ENCODE assay signal across 8 mouse cellular contexts in genomic region chr14:30951154-30951825, GRCm38 (mm10). TPM values are rescaled to one million over a fixed set of nuclear protein-coding genes. Genes with fewer than 3 reads are reported as not detected.
DNase-seq lines count a peak whose midpoint lies in the region; ATAC-seq and TF ChIP-seq lines count a peak whose summit lies in the region.

TSS of gene Nek4 (plus strand) at chr14:30951377.

- no peaks in the 10 kb centered on the region for H3K27me3 ChIP-seq in ES-Bruce4 (ENCODE audit: control insufficient read depth, insufficient read depth, low read length, poor library complexity, severe bottlenecking)
- H3K27me3 ChIP-seq in forebrain, embryonic 13.5 days, result no peaks in the 10 kb centered on the region
- no peaks in the 10 kb centered on the region for H3K27me3 ChIP-seq in liver, postnatal 0 days (ENCODE audit: insufficient read depth, low read length)
- H3K27me3 ChIP-seq in neural tube, embryonic 14.5 days (ENCODE audit: control insufficient read depth, insufficient read depth, low read length), result 0 out of 2 replicates have a peak, but pooled peaks cover 3% of the 10 kb centered on the region

- H3K36me3 ChIP-seq in ES-Bruce4 (ENCODE audit: control insufficient read depth, insufficient read depth, low read length, poor library complexity, severe bottlenecking), result no peaks in the 10 kb centered on the region
- H3K36me3 ChIP-seq in forebrain, embryonic 13.5 days (ENCODE audit: poor library complexity, severe bottlenecking), result peaks cover 5% of the 10 kb centered on the region
- H3K36me3 ChIP-seq in liver, postnatal 0 days (replicated peaks; ENCODE audit: insufficient read depth, low read length), result no peaks in the 10 kb centered on the region
- H3K36me3 ChIP-seq in neural tube, embryonic 14.5 days (ENCODE audit: control insufficient read depth, insufficient read depth, low read length), result no peaks in the 10 kb centered on the region

- H3K9ac ChIP-seq in ES-Bruce4 (ENCODE audit: low read depth, poor library complexity, severe bottlenecking), result peak within 1 kb of the TSS; percentile 70
- peak within 1 kb of the TSS; percentile 80 for H3K9ac ChIP-seq in forebrain, embryonic 13.5 days
- peak within 1 kb of the TSS; percentile 80 for H3K9ac ChIP-seq in liver, postnatal 0 days (replicated peaks)
- H3K9ac ChIP-seq in neural tube, embryonic 14.5 days (replicated peaks; ENCODE audit: low read depth, low read length), result peak within 1 kb of the TSS; percentile 84

- no peak for TF ChIP-seq EP300 in ES-Bruce4 (IDR thresholded peaks at IDR 0.05; ENCODE audit: insufficient read depth, low read depth, low read length)
- 0 out of 2 replicates have a peak, but pooled peaks have one; percentile 42 for TF ChIP-seq EP300 in liver, postnatal 0 days (IDR thresholded peaks at IDR 0.05; ENCODE audit: low read depth)

- WGBS in forebrain, embryonic 13.5 days, result under 1% methylated on average over 57 of the region's 57 CpGs
- WGBS in large intestine, adult 2 months, result under 1% methylated on average over 57 of the region's 57 CpGs
- under 1% methylated on average over 57 of the region's 57 CpGs for WGBS in liver, postnatal 0 days (ENCODE audit: insufficient replicate concordance)
- WGBS in neural tube, embryonic 14.5 days, result under 1% methylated on average over 57 of the region's 57 CpGs

- H3K27ac ChIP-seq in ES-Bruce4 (ENCODE audit: insufficient read depth, low read length), result no peak within 1 kb of the TSS
- H3K27ac ChIP-seq in forebrain, embryonic 13.5 days, result peak within 1 kb of the TSS; percentile 57; the same call in 1 of the 2 replicates
- H3K27ac ChIP-seq in liver, postnatal 0 days (ENCODE audit: low read depth), result peak within 1 kb of the TSS; percentile 73
- H3K27ac ChIP-seq in neural tube, embryonic 14.5 days (ENCODE audit: low read depth, low read length), result peak within 1 kb of the TSS; percentile 71

- H3K4me3 ChIP-seq in ES-Bruce4 (ENCODE audit: low read depth, low read length), result peak within 1 kb of the TSS; percentile 95
- H3K4me3 ChIP-seq in forebrain, embryonic 13.5 days, result peak within 1 kb of the TSS; percentile 81
- H3K4me3 ChIP-seq in liver, postnatal 0 days (ENCODE audit: low read depth, low read length), result peak within 1 kb of the TSS; percentile 69
- H3K4me3 ChIP-seq in neural tube, embryonic 14.5 days (ENCODE audit: low read depth, low read length), result peak within 1 kb of the TSS; percentile 76

- H3K4me1 ChIP-seq in ES-Bruce4 (ENCODE audit: control insufficient read depth, insufficient read depth, low read length), result peaks cover 2% of the 10 kb centered on the region
- peaks cover 9% of the 10 kb centered on the region for H3K4me1 ChIP-seq in forebrain, embryonic 13.5 days
- H3K4me1 ChIP-seq in liver, postnatal 0 days (ENCODE audit: insufficient read depth), result peaks cover 11% of the 10 kb centered on the region
- H3K4me1 ChIP-seq in neural tube, embryonic 14.5 days (ENCODE audit: control insufficient read depth, insufficient read depth, low read length), result 0 out of 2 replicates have a peak, but pooled peaks cover 5% of the 10 kb centered on the region

- DNase-seq in heart, postnatal 10 days, result peak; percentile 98
- peak; percentile 74 for DNase-seq in large intestine, adult 2 months (ENCODE audit: low read depth, low spot score)
- peak; percentile 95 for DNase-seq in liver, postnatal 0 days
- DNase-seq in testis, postnatal 10 days (ENCODE audit: low spot score), result peak; percentile 94

- no peak for TF ChIP-seq CTCF in ES-Bruce4 (IDR thresholded peaks at IDR 0.05; ENCODE audit: low read depth, low read length)
- TF ChIP-seq CTCF in liver, postnatal 0 days (IDR thresholded peaks at IDR 0.05; ENCODE audit: low read depth), result peak; percentile 40

- intact Hi-C loops in heart, postnatal 10 days (cut with DNase I), result loop anchor here (1.0 kb wide), 1 partner anchor 68 kb away; the partner anchor contains the start of genes Gnl3 and Pbrm1

- H3K4me2 ChIP-seq in forebrain, embryonic 13.5 days, result peak within 1 kb of the TSS; percentile 78
- H3K4me2 ChIP-seq in liver, postnatal 0 days (ENCODE audit: low read depth, low read length), result peak within 1 kb of the TSS; percentile 92
- H3K4me2 ChIP-seq in neural tube, embryonic 14.5 days (ENCODE audit: low read depth, low read length), result peak within 1 kb of the TSS; percentile 67

- no peaks in the 10 kb centered on the region for H3K9me3 ChIP-seq in ES-Bruce4 (replicated peaks; ENCODE audit: control insufficient read depth, insufficient read depth, low read length, poor library complexity, severe bottlenecking)
- no peaks in the 10 kb centered on the region for H3K9me3 ChIP-seq in forebrain, embryonic 13.5 days (replicated peaks)
- H3K9me3 ChIP-seq in liver, postnatal 0 days (ENCODE audit: low read length), result no peaks in the 10 kb centered on the region
- no peaks in the 10 kb centered on the region for H3K9me3 ChIP-seq in neural tube, embryonic 14.5 days (ENCODE audit: control insufficient read depth, low read length)

- peak; percentile 53 for TF ChIP-seq POLR2A in ES-Bruce4 (IDR thresholded peaks at IDR 0.05; ENCODE audit: insufficient read depth, low read length)

- peak; percentile 96 for ATAC-seq in cerebellum, adult (ENCODE audit: insufficient number of reproducible peaks, low FRiP score, low TSS enrichment)
- ATAC-seq in forebrain, embryonic 13.5 days, result peak; percentile 100
- ATAC-seq in liver, postnatal 0 days, result peak; percentile 98
- ATAC-seq in neural tube, embryonic 14.5 days (ENCODE audit: low read depth), result peak; percentile 99

RNA-seq across cellular contexts. Expression of gene Nek4, which starts in this region (rescaled TPM):
- 17.3 and 17.7 TPM in 2 replicates for polyA plus RNA-seq in ES-Bruce4 (2011; ENCODE audit: insufficient read depth, insufficient read length, low read depth, missing spikeins)
- 17.8 and 20.8 TPM in 2 replicates for polyA plus RNA-seq in forebrain, embryonic 13.5 days (2015; fragmentation: Nextera tagmentation; extraction: Ambion mirVana)
- total RNA-seq in heart, postnatal 10 days (2021), result 1 to 10 TPM; 4.5 to 5.0 TPM
- 1.5 and 2.9 TPM in 2 replicates for polyA plus RNA-seq in large intestine, adult 2 months (2012; rRNA removed)
- 2.8 and 3.1 TPM in 2 replicates for polyA plus RNA-seq in liver, postnatal 0 days (2015; fragmentation: Nextera tagmentation; extraction: Ambion mirVana)
- polyA plus RNA-seq in neural tube, embryonic 14.5 days (2014; fragmentation: Nextera tagmentation; extraction: Ambion mirVana), result 15.7 and 17.0 TPM in 2 replicates
